Mouse (Mus musculus): ENCODE results near the gene Rspry1.

The Rspry1 gene

GRCm38 (mm10) chr8:94602471-94603131 is 864 bp downstream of the Rspry1 start:
- DNase-seq (ENCODE audit: low read depth, low spot score): peak; percentile 68

GRCm38 (mm10) chr8:94604030-94604429 is 2.3 kb downstream of the Rspry1 start:
- DNase-seq (ENCODE audit: low read depth, low spot score): no peak

- peak; percentile 32 for DNase-seq (ENCODE audit: low read depth, low spot score)
Measured at GRCm38 (mm10) chr8:94607064-94607463, 5.3 kb downstream of the Rspry1 start.

- peak; percentile 13 for DNase-seq (ENCODE audit: low read depth, low spot score)
Measured at GRCm38 (mm10) chr8:94624885-94625284, 23.1 kb downstream of the Rspry1 start.

- no peak for DNase-seq (ENCODE audit: low read depth, low spot score)
Measured at GRCm38 (mm10) chr8:94633564-94634194, 31.9 kb downstream of the Rspry1 start.

GRCm38 (mm10) chr8:94634211-94634610 is 32.5 kb downstream of the Rspry1 start:
- DNase-seq (ENCODE audit: low read depth, low spot score): no peak

- DNase-seq (ENCODE audit: low read depth, low spot score): no peak
Measured at GRCm38 (mm10) chr8:94641183-94641582, 39.4 kb downstream of the Rspry1 start.

- no peak for DNase-seq (ENCODE audit: low read depth, low spot score)
Measured at GRCm38 (mm10) chr8:94641938-94642337, 40.2 kb downstream of the Rspry1 start.

GRCm38 (mm10) chr8:94645202-94645601 is 43.5 kb downstream of the Rspry1 start:
- DNase-seq (ENCODE audit: low read depth, low spot score): no peak

GRCm38 (mm10) chr8:94646165-94646564 is 44.4 kb downstream of the Rspry1 start:
- DNase-seq (ENCODE audit: low read depth, low spot score): no peak

- DNase-seq (ENCODE audit: low read depth, low spot score): no peak
Measured at GRCm38 (mm10) chr8:94649496-94649895, 47.8 kb downstream of the Rspry1 start.

GRCm38 (mm10) chr8:94652951-94653350 is 51.2 kb downstream of the Rspry1 start:
- no peak for DNase-seq (ENCODE audit: low read depth, low spot score)

GRCm38 (mm10) chr8:94654994-94655393 is 53.3 kb downstream of the Rspry1 start:
- no peak for DNase-seq (ENCODE audit: low read depth, low spot score)

GRCm38 (mm10) chr8:94658031-94658430 is 56.3 kb downstream of the Rspry1 start:
- no peak for DNase-seq (ENCODE audit: low read depth, low spot score)

GRCm38 (mm10) chr8:94660418-94660817 is 58.7 kb downstream of the Rspry1 start:
- DNase-seq (ENCODE audit: low read depth, low spot score): no peak

GRCm38 (mm10) chr8:94664722-94665121 is 63.0 kb downstream of the Rspry1 start:
- DNase-seq (ENCODE audit: low read depth, low spot score): no peak

GRCm38 (mm10) chr8:94666456-94667308 is 64.9 kb downstream of the Rspry1 start, which contains the start of gene Arl2bp:
Gene Arl2bp, plus strand, starts transcription at chr8:94666600.
- DNase-seq (ENCODE audit: low read depth, low spot score): peak; percentile 95

GRCm38 (mm10) chr8:94674384-94674783 is 72.6 kb downstream of the Rspry1 start:
- DNase-seq (ENCODE audit: low read depth, low spot score): no peak

GRCm38 (mm10) chr8:94675923-94676322 is 74.2 kb downstream of the Rspry1 start:
- no peak for DNase-seq (ENCODE audit: low read depth, low spot score)

- no peak for DNase-seq (ENCODE audit: low read depth, low spot score)
Measured at GRCm38 (mm10) chr8:94678582-94678981, 76.8 kb downstream of the Rspry1 start.

GRCm38 (mm10) chr8:94680414-94680813 is 78.7 kb downstream of the Rspry1 start:
- peak; percentile 33 for DNase-seq (ENCODE audit: low read depth, low spot score)

Measured in A20 (cell line).